Mouse (Mus musculus): Measurements from ENCODE around the gene Abcg1. TPM values are rescaled to one million over a fixed set of nuclear protein-coding genes. Genes with fewer than 3 reads are reported as not detected.
A peak's percentile ranks its signal among the peaks of the same experiment; 100 is the strongest.

Abcg1 gene
- total RNA-seq, 2 experiments from 2014 or later = 15.4 to 17.2 TPM

- DNase-seq (ENCODE audit: low spot score in 2 of 2) = no peak
Observed at GRCm38 (mm10) chr17:31039626-31040025, 17.8 kb upstream of the Abcg1 start.

- no peak for DNase-seq (ENCODE audit: low spot score in 2 of 2)
Observed at GRCm38 (mm10) chr17:31040421-31040820, 17.1 kb upstream of the Abcg1 start.

GRCm38 (mm10) chr17:31042751-31043150 lies 14.7 kb upstream of the Abcg1 start:
- no peak for DNase-seq (ENCODE audit: low spot score in 2 of 2)

GRCm38 (mm10) chr17:31057891-31058744 lies 643 bp downstream of the Abcg1 start:
- DNase-seq (ENCODE audit: low spot score in 2 of 2) = no peak

- no peak for DNase-seq (ENCODE audit: low spot score in 2 of 2)
Observed at GRCm38 (mm10) chr17:31058745-31059085, 1.2 kb downstream of the Abcg1 start.

- DNase-seq (ENCODE audit: low spot score in 2 of 2) = no peak
Observed at GRCm38 (mm10) chr17:31060196-31060587, 2.7 kb downstream of the Abcg1 start.

- no peak for DNase-seq (ENCODE audit: low spot score in 2 of 2)
Observed at GRCm38 (mm10) chr17:31060588-31061345, 3.3 kb downstream of the Abcg1 start.

- DNase-seq (ENCODE audit: low spot score in 2 of 2) = no peak
Observed at GRCm38 (mm10) chr17:31061346-31062095, 4.0 kb downstream of the Abcg1 start.

- no peak for DNase-seq (ENCODE audit: low spot score in 2 of 2)
Observed at GRCm38 (mm10) chr17:31066058-31066457, 8.6 kb downstream of the Abcg1 start.

GRCm38 (mm10) chr17:31067051-31067450 lies 9.6 kb downstream of the Abcg1 start:
- no peak for DNase-seq (ENCODE audit: low spot score in 2 of 2)

- DNase-seq (ENCODE audit: low spot score in 2 of 2) = no peak
Observed at GRCm38 (mm10) chr17:31069121-31069520, 11.6 kb downstream of the Abcg1 start.

GRCm38 (mm10) chr17:31069845-31070244 lies 12.4 kb downstream of the Abcg1 start:
- DNase-seq (ENCODE audit: low spot score in 2 of 2) = no peak

GRCm38 (mm10) chr17:31070403-31071185 lies 13.1 kb downstream of the Abcg1 start:
- DNase-seq (ENCODE audit: low spot score in 2 of 2) = no peak

- DNase-seq (ENCODE audit: low spot score in 2 of 2) = no peak
Observed at GRCm38 (mm10) chr17:31071421-31072301, 14.2 kb downstream of the Abcg1 start.

- DNase-seq (ENCODE audit: low spot score in 2 of 2) = no peak
Observed at GRCm38 (mm10) chr17:31072872-31073271, 15.4 kb downstream of the Abcg1 start.

GRCm38 (mm10) chr17:31073273-31074052 lies 16.0 kb downstream of the Abcg1 start:
- DNase-seq (ENCODE audit: low spot score in 2 of 2) = peak in 1 of 2 experiments; percentile 36

- DNase-seq (ENCODE audit: low spot score in 2 of 2) = no peak
Observed at GRCm38 (mm10) chr17:31074053-31074590, 16.6 kb downstream of the Abcg1 start.

- no peak for DNase-seq (ENCODE audit: low spot score in 2 of 2)
Observed at GRCm38 (mm10) chr17:31074666-31075065, 17.2 kb downstream of the Abcg1 start.

GRCm38 (mm10) chr17:31075471-31075870 lies 18.0 kb downstream of the Abcg1 start:
- DNase-seq (ENCODE audit: low spot score in 2 of 2) = no peak

Measured in adrenal gland, postnatal 4 days (tissue).